Mouse (Mus musculus) neural tube, embryonic 11.5 days (tissue): ENCODE results near the gene Rbms3. TPM values are rescaled to one million over a fixed set of nuclear protein-coding genes. Genes with fewer than 3 reads are reported as not detected.

ENCODE experiments used
- ATAC-seq: fragments of 200-750 bp; cut with Nextera tagmentation; 2 replicates; pipeline ENCODE4 v1.8.0; 2017; ENCODE audit warnings: moderate number of reproducible peaks, mild to moderate bottlenecking, moderate TSS enrichment, moderate library complexity; ENCODE audit not compliant: insufficient read depth, low FRiP score, low TSS enrichment
- DNase-seq: peaks from one replicate; pipeline ENCODE4 v3.0.0-alpha.2; 2015; ENCODE audit warnings: low spot score
- H3K27ac ChIP-seq: fragments of 300-500 bp; sonication (generic); 2 replicates; pipeline ENCODE4 v1.5.1; 2014; ENCODE audit warnings: low read depth, mild to moderate bottlenecking, low read length
- H3K27me3 ChIP-seq: fragments of 300-500 bp; sonication (generic); 2 replicates; pipeline ENCODE4 v1.6.1; 2014; ENCODE audit warnings: mild to moderate bottlenecking, low read length, mixed read lengths; ENCODE audit not compliant: control insufficient read depth, insufficient read depth
- H3K36me3 ChIP-seq: fragments of 300-500 bp; sonication (generic); 2 replicates; pipeline ENCODE4 v1.6.1; 2014; ENCODE audit warnings: mild to moderate bottlenecking, low read length, moderate library complexity, mixed read lengths; ENCODE audit not compliant: control insufficient read depth, insufficient read depth
- H3K4me1 ChIP-seq: fragments of 300-500 bp; sonication (generic); 2 replicates; pipeline ENCODE4 v1.6.1; 2014; ENCODE audit warnings: low read length, mixed read lengths; ENCODE audit not compliant: control insufficient read depth, insufficient read depth
- H3K4me2 ChIP-seq: fragments of 300-500 bp; sonication (generic); 2 replicates; pipeline ENCODE4 v1.6.1; 2014; ENCODE audit warnings: low read depth, mild to moderate bottlenecking, moderate library complexity
- H3K4me3 ChIP-seq: fragments of 300-500 bp; sonication (generic); 2 replicates; pipeline ENCODE4 v1.5.1; 2014; ENCODE audit warnings: low read depth, low read length
- H3K9ac ChIP-seq: fragments of 300-500 bp; sonication (generic); 2 replicates; pipeline ENCODE4 v1.6.1; 2014; ENCODE audit warnings: mild to moderate bottlenecking, low read length
- H3K9me3 ChIP-seq: fragments of 300-500 bp; sonication (generic); 2 replicates; pipeline ENCODE4 v1.6.1; 2016; ENCODE audit warnings: low read length; ENCODE audit not compliant: control insufficient read depth
- WGBS: fragments of 180-500 bp; shearing (Covaris S2); extraction: QIAGEN DNeasy Blood & Tissue Kit; methylation state at CpG from one replicate; pipeline ENCODE4 v1.1.7; 2014; 5-methylcytosine and 5-hydroxymethylcytosine counted together
- polyA plus RNA-seq: library from polyadenylated mRNA; unstranded; fragments of >200 nt; fragmentation: Nextera tagmentation; extraction: Ambion mirVana; gene quantifications from 2 replicates; pipeline ENCODE4 v1.2.1, GENCODE M21; 2014

Gene Rbms3
- 57.7 and 60.1 TPM in 2 replicates for polyA plus RNA-seq

DNA sequence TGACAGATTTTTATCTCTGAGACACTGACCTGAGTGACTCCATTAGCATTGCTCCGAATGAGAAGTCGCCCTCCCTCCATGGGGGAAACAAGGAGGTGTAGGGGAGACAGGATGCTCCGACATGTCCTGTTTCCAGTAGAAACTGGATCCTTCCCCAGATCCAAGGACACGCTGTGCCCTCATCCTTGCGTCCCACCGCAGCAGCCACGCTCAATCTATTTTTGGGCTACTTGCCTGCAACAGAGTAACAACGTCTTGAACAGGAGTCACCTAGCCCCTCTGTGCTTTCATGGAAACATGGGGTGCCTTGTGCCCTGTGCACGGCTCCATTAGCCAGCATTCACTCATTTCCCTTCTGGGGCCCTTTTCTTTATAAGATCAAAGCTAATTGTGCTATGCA is at the start of gene Rbms3:
Gene Rbms3, minus strand, starts transcription at position 143 of the 400 bp plus-strand sequence.
- H3K9ac ChIP-seq = no peak within 1 kb of the TSS
- no peaks in the 10 kb centered on the region for H3K27me3 ChIP-seq
- DNase-seq (no peak), ATAC-seq (no peak)
- no peak within 1 kb of the TSS for H3K27ac ChIP-seq
- H3K4me3 ChIP-seq = no peak within 1 kb of the TSS
- WGBS = 84% methylated on average over 9 of the region's 9 CpGs
- H3K4me2 ChIP-seq = no peak within 1 kb of the TSS
- no peaks in the 10 kb centered on the region for H3K36me3 ChIP-seq
- no peaks in the 10 kb centered on the region for H3K9me3 ChIP-seq
- H3K4me1 ChIP-seq = no peaks in the 10 kb centered on the region

DNA sequence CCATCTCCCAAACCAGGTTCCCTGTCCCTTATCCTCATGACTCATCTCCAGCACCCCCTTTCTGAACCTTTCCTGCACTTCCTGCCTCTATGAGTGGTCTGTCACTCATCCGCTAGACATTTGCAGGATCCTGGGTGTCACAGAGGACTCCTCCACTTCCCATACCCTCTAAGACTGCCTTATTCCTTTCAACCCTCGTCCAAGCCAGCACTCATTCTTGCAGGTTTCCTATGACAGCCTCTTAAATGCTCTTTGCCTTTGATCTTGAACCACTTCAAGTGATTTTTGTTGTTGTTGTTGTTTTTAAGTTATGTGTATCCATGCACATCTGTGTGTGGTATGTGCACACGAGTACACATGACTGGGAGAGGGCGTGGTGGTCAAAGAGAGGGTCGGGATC is 43.6 kb upstream of the Rbms3 start:
- ATAC-seq = no peak
- WGBS = 86% methylated on average over 5 of the region's 5 CpGs

DNA sequence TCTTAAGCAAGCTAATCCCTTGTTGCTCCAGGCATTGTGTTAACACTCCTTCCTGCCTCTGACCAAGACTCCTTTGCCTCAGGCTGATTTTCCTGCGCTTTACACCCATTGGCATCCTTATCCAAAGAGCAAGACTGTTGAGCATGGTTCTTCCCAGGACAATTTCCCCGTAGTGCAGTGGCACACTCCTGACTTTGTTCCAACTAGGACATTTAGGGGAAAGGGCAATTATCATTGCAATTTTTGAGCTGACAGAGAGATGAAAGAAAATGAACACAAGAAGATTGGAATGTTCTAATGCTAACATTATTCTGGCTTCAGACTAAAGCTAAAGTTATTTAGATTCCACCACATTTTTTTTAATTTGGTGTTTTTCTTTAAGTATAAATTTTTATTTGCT is 24.9 kb upstream of the Rbms3 start:
- ATAC-seq (no peak), DNase-seq (no peak)
- H3K9ac ChIP-seq = no peak overlapping the region
- no peaks in the 10 kb centered on the region for H3K9me3 ChIP-seq
- 89% methylated on average over 2 of the region's 2 CpGs for WGBS
- no peak overlapping the region for H3K4me2 ChIP-seq
- H3K4me1 ChIP-seq = no peaks in the 10 kb centered on the region
- H3K27me3 ChIP-seq = no peaks in the 10 kb centered on the region
- H3K36me3 ChIP-seq = no peaks in the 10 kb centered on the region
- no peak overlapping the region for H3K4me3 ChIP-seq
- no peak overlapping the region for H3K27ac ChIP-seq

More for the DNA sequence above, 43.6 kb upstream of the Rbms3 start:
- no peak overlapping the region for H3K4me3 ChIP-seq
- no peak for DNase-seq
- H3K27ac ChIP-seq = no peak overlapping the region
- H3K27me3 ChIP-seq = no peaks in the 10 kb centered on the region
- no peak overlapping the region for H3K4me2 ChIP-seq
- no peak overlapping the region for H3K9ac ChIP-seq
- H3K9me3 ChIP-seq = no peaks in the 10 kb centered on the region
- no peaks in the 10 kb centered on the region for H3K36me3 ChIP-seq
- H3K4me1 ChIP-seq = no peaks in the 10 kb centered on the region

DNA sequence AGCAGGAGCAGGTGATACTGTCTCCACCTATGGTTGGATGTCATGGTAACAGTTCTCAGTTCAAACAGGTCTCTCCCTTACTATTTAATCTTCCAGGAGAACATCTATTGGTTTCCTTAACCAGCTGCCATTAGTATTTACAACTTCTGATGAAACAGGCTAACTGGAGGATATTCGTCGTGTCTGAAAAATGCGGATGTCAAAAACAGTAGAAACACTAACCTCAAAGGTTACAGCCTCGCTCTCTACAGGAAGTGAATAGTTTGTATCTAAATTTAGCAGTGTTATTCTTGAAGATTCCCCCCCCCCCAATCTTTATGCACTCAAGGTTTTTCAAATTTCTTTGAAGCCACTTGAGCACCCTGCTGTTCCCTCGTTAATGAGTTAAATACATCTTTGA is 23.9 kb upstream of the Rbms3 start:
- Histone ChIP-seq H3K27me3 (no peaks in the 10 kb centered on the region), H3K9me3 (no peaks in the 10 kb centered on the region), H3K36me3 (no peaks in the 10 kb centered on the region), H3K27ac (no peak overlapping the region), H3K4me1 (no peaks in the 10 kb centered on the region), H3K9ac (no peak overlapping the region), H3K4me3 (no peak overlapping the region), H3K4me2 (no peak overlapping the region)
- ATAC-seq = no peak
- DNase-seq = no peak
- 78% methylated on average over 5 of the region's 5 CpGs for WGBS

DNA sequence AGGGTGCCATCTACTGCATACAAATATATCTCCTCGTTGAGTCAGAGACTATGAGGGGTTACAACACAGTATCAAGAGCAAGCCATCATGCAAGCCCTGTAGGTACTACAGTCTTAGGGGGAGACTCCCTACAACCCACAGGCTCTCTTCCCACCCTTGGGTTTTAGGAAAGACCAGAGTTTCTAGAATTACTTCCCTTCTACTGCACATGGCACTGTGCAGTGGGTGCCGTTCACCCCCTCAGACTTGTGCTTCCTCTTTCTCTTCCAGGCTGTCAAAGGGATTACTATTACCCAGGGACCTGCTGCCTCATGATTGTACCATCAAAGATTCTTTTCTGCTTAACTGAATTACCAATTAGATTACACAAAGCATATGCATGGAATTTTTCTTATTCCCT is 16.4 kb upstream of the Rbms3 start:
- no peak for ATAC-seq
- WGBS = 89% methylated on average over 2 of the region's 2 CpGs
- Histone ChIP-seq H3K27me3 (no peaks in the 10 kb centered on the region), H3K36me3 (no peaks in the 10 kb centered on the region), H3K4me2 (no peak overlapping the region), H3K9me3 (no peaks in the 10 kb centered on the region), H3K4me3 (no peak overlapping the region), H3K9ac (no peak overlapping the region), H3K27ac (no peak overlapping the region), H3K4me1 (no peaks in the 10 kb centered on the region)
- no peak for DNase-seq

DNA sequence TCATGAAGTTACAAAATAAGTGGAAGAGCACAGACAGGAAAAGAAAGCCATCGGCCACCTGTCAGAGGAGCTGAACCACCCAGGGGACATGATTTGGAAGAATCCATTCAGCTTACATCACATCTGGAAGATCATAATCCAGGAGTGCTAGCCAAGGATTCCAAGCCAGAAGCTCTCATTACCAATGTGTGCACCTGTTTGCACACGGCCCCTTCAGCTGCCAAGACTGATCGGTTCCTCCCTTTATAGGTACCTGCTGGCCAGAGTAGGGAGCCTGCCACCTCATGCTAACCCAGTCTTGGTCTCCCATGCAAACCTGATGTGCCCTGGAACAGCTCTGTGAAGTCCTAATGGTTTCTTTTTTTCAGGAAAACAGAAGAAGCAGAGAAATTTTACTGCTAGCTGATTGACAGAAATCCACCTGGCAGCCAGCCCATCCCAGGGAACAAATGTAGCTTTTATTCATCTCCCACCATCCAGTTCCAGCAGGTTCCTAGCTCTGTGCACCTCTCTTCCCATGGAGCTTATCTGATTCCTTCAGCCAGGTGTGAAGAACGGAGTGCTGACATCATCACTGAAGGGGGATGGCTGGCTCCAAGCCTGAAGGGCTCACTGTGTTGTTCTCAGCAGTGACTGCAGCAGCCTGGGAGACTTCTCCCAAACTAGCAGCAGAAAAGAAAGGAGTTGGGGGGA is 11.5 kb upstream of the Rbms3 start:
- no peaks in the 10 kb centered on the region for H3K4me1 ChIP-seq
- H3K27ac ChIP-seq = no peak overlapping the region
- ATAC-seq (no peak), DNase-seq (no peak)
- H3K9me3 ChIP-seq = no peaks in the 10 kb centered on the region
- WGBS = 84% methylated on average over 4 of the region's 4 CpGs
- H3K9ac ChIP-seq = no peak overlapping the region
- no peak overlapping the region for H3K4me3 ChIP-seq
- no peaks in the 10 kb centered on the region for H3K27me3 ChIP-seq
- no peak overlapping the region for H3K4me2 ChIP-seq
- no peaks in the 10 kb centered on the region for H3K36me3 ChIP-seq

DNA sequence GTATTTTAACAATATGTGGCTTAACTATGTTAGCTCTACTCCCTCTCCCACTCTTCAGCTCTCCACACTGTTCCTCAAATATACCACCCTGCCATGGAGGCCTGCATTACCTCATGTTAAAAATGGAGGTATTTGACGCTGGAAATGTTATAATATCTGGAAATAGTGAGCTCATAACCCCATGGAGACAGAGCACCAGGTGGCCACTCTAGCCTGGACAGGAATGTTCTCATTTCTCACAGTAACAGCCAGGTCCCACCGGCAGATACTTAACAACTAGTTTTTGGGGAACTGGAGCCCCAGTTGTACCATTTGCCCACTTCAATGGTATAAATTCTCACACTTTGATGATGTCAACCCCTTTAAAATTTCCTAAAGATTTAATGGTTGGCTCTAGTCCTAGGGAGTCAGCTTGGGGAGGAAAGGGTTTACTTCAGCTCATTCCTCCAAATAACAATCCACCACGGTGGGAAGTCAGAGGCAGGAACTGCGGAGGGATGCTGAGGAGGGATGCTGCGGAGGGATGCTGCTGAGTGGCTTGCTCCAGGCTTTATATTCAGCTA is 9.0 kb upstream of the Rbms3 start:
- Histone ChIP-seq H3K36me3 (no peaks in the 10 kb centered on the region), H3K9ac (no peak overlapping the region), H3K4me3 (no peak overlapping the region), H3K4me1 (no peaks in the 10 kb centered on the region), H3K9me3 (no peaks in the 10 kb centered on the region), H3K27me3 (no peaks in the 10 kb centered on the region), H3K27ac (no peak overlapping the region), H3K4me2 (no peak overlapping the region)
- no peak for ATAC-seq
- DNase-seq = no peak
- 75% methylated on average over 5 of the region's 5 CpGs for WGBS

DNA sequence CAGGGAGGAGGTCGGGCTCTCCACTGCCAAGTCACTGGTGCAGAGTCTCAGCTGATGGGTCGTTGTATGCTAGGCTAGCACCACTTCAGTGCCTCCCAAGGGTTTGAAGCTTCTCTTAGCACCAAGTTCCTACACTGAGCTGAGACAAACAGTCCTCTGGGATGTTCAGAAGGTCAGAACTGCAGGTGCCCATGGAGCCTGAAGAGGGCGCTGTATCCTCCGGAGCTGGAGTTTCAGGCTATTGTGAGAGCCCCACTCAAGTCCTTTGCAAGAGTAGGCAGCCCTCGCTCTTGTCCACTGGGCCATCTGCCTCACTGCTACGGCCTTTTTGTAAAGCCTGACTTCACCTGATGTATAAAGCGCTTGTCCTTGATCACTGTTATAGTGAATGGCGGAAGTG is 6.8 kb upstream of the Rbms3 start:
- WGBS = 82% methylated on average over 8 of the region's 8 CpGs
- no peak for DNase-seq
- ATAC-seq = no peak

DNA sequence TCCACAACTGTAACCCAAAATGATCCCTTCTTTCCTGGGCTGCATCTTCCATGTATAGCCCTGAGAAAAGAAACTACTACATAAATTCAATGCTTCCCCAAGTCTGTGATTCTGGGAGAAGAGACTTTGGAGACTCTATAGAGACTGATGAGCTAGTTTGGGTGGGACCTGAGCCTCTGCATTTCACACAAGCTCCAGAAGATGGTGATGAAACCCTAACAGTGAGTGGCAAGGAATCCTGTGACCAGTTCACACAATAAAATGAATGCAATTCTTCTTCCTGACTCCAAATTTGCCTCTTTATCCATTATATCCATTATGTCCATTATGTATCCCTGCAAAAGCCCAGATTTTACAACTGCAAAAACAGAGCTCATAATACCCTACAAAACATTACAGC is 2.5 kb downstream of the Rbms3 start:
- no peaks in the 10 kb centered on the region for H3K27me3 ChIP-seq
- H3K27ac ChIP-seq = no peak overlapping the region
- DNase-seq (no peak), ATAC-seq (no peak)
- no peaks in the 10 kb centered on the region for H3K36me3 ChIP-seq
- no peak overlapping the region for H3K9ac ChIP-seq
- no peaks in the 10 kb centered on the region for H3K9me3 ChIP-seq
- H3K4me2 ChIP-seq = no peak overlapping the region
- H3K4me1 ChIP-seq = no peaks in the 10 kb centered on the region
- no peak overlapping the region for H3K4me3 ChIP-seq

More for the DNA sequence above, 6.8 kb upstream of the Rbms3 start:
- Histone ChIP-seq H3K4me3 (no peak overlapping the region), H3K4me1 (no peaks in the 10 kb centered on the region), H3K27me3 (no peaks in the 10 kb centered on the region), H3K9ac (no peak overlapping the region), H3K9me3 (no peaks in the 10 kb centered on the region), H3K36me3 (no peaks in the 10 kb centered on the region), H3K4me2 (no peak overlapping the region), H3K27ac (no peak overlapping the region)
